Mouse (Mus musculus): Measurements from ENCODE around the gene Pip4k2a.

- TF ChIP-seq CTCF (IDR thresholded peaks at IDR 0.05; ENCODE audit: borderline replicate concordance, insufficient read depth, low read depth, low read length) (no peak), POLR2A (IDR thresholded peaks at IDR 0.05; ENCODE audit: borderline replicate concordance, insufficient read depth, low read length) (no peak)
Measured at GRCm38 (mm10) chr2:18984095-18984847, 13.7 kb downstream of the Pip4k2a start.
